Mouse (Mus musculus): ENCODE data around the gene Nrip1.

- no peak for TF ChIP-seq CTCF (IDR thresholded peaks at IDR 0.05; ENCODE audit: low read depth, low read length)
- TF ChIP-seq POLR2A (IDR thresholded peaks at IDR 0.05; ENCODE audit: borderline replicate concordance, low read depth, low read length) = no peak
Observed at GRCm38 (mm10) chr16:76314013-76314950, 59.3 kb downstream of the Nrip1 start.
